Mouse (Mus musculus): Measurements from ENCODE around the gene Cacna1d. TPM values are rescaled to one million over a fixed set of nuclear protein-coding genes. Genes with fewer than 3 reads are reported as not detected.

Cacna1d gene
- total and polyA plus RNA-seq, 3 experiments: not detected

- no peak overlapping the region for H3K9ac ChIP-seq (ENCODE audit: control insufficient read depth, low read depth, low read length, poor library complexity, severe bottlenecking)
- H3K4me1 ChIP-seq (ENCODE audit: control insufficient read depth in 1 of 2, insufficient read depth in 2 of 2, low read length in 2 of 2): peaks cover 0 to 4% of the 10 kb centered on the region in 2 experiments; a peak in 3 of 4 replicates
- no peak for DNase-seq (ENCODE audit: low read depth, low spot score)
- H3K9me3 ChIP-seq (replicated peaks; ENCODE audit: insufficient read depth, low read length): no peaks in the 10 kb centered on the region
- no peaks in the 10 kb centered on the region for H3K79me2 ChIP-seq (ENCODE audit: control insufficient read depth, insufficient read depth, low read length, poor library complexity)
- TF ChIP-seq GABPA (IDR thresholded peaks at IDR 0.05; ENCODE audit: low read depth, low read length) (no peak), RCOR1 (IDR thresholded peaks at IDR 0.05; ENCODE audit: low read depth, low read length) (no peak), NELFE (IDR thresholded peaks at IDR 0.05; ENCODE audit: low read depth, low read length) (no peak), MEF2A (IDR thresholded peaks at IDR 0.05; ENCODE audit: extremely low read depth, insufficient replicate concordance, low read depth, low read length, poor library complexity, severe bottlenecking) (no peak), ELF1 (IDR thresholded peaks at IDR 0.05; ENCODE audit: low read depth, low read length) (no peak), CHD1 (IDR thresholded peaks at IDR 0.05; ENCODE audit: low read depth, low read length) (no peak), EP300 (IDR thresholded peaks at IDR 0.05; ENCODE audit: low read depth in 1 of 2, low read length in 2 of 2) (no peak), MXI1 (IDR thresholded peaks at IDR 0.05; ENCODE audit: low read depth, low read length) (no peak), POLR2A (IDR thresholded peaks at IDR 0.05; ENCODE audit: control insufficient read depth in 1 of 2, insufficient read depth in 1 of 2, low read depth in 1 of 2, low read length in 2 of 2, poor library complexity in 1 of 2) (no peak), MYB (IDR thresholded peaks at IDR 0.05; ENCODE audit: low read depth, low read length) (no peak), GATA1 (IDR thresholded peaks at IDR 0.05; ENCODE audit: low read depth, low read length) (no peak)
- H3K36me3 ChIP-seq (ENCODE audit: control insufficient read depth in 1 of 2, insufficient read depth in 2 of 2, low read length in 2 of 2): no peaks in the 10 kb centered on the region; a peak in 1 of 4 replicates
- H3K27me3 ChIP-seq (ENCODE audit: control insufficient read depth in 1 of 2, insufficient read depth in 2 of 2, low read length in 2 of 2): no peaks in the 10 kb centered on the region
- H3K4me3 ChIP-seq (ENCODE audit: control insufficient read depth in 1 of 2, insufficient read depth in 1 of 2, low read depth in 2 of 2, low read length in 2 of 2): no peak overlapping the region
- H3K27ac ChIP-seq (ENCODE audit: control insufficient read depth, low read depth, low read length): no peak overlapping the region
Observed at GRCm38 (mm10) chr14:30425175-30425574, 66.1 kb downstream of the Cacna1d start.

GRCm38 (mm10) chr14:30424638-30425037, 66.6 kb downstream of the Cacna1d start:
- no peaks in the 10 kb centered on the region for H3K36me3 ChIP-seq (ENCODE audit: control insufficient read depth in 1 of 2, insufficient read depth in 2 of 2, low read length in 2 of 2)
- no peak overlapping the region for H3K4me3 ChIP-seq (ENCODE audit: control insufficient read depth in 1 of 2, insufficient read depth in 1 of 2, low read depth in 2 of 2, low read length in 2 of 2)
- no peak overlapping the region for H3K9ac ChIP-seq (ENCODE audit: control insufficient read depth, low read depth, low read length, poor library complexity, severe bottlenecking)
- H3K27ac ChIP-seq (ENCODE audit: control insufficient read depth, low read depth, low read length): no peak overlapping the region
- no peak for TF ChIP-seq MXI1 (IDR thresholded peaks at IDR 0.05; ENCODE audit: low read depth, low read length)
- no peak for TF ChIP-seq MAX (IDR thresholded peaks at IDR 0.05; ENCODE audit: low read length)
- no peak for TF ChIP-seq KAT2A (conservative IDR thresholded peaks at IDR 0.05; ENCODE audit: low read depth, low read length)
- TF ChIP-seq CTCF (IDR thresholded peaks at IDR 0.05 in 2 of 3, conservative IDR thresholded peaks at IDR 0.05 in 1 of 3; ENCODE audit: control insufficient read depth in 1 of 3, insufficient read depth in 1 of 3, low read depth in 2 of 3, low read length in 3 of 3, poor library complexity in 1 of 3, severe bottlenecking in 1 of 3): no peak
- TF ChIP-seq NELFE (IDR thresholded peaks at IDR 0.05; ENCODE audit: low read depth, low read length): no peak
- no peak for TF ChIP-seq MAZ (IDR thresholded peaks at IDR 0.05; ENCODE audit: low read depth, low read length)
- no peak for TF ChIP-seq TCF12 (IDR thresholded peaks at IDR 0.05; ENCODE audit: low read depth, low read length)
- no peak for TF ChIP-seq CHD2 (IDR thresholded peaks at IDR 0.05; ENCODE audit: low read length)
- TF ChIP-seq HCFC1 (IDR thresholded peaks at IDR 0.05; ENCODE audit: low read depth, low read length): no peak
- DNase-seq (ENCODE audit: low read depth, low spot score): no peak
- no peaks in the 10 kb centered on the region for H3K27me3 ChIP-seq (ENCODE audit: control insufficient read depth in 1 of 2, insufficient read depth in 2 of 2, low read length in 2 of 2)
- H3K4me1 ChIP-seq (ENCODE audit: control insufficient read depth in 1 of 2, insufficient read depth in 2 of 2, low read length in 2 of 2): no peaks in the 10 kb centered on the region; a peak in 1 of 4 replicates
- no peaks in the 10 kb centered on the region for H3K79me2 ChIP-seq (ENCODE audit: control insufficient read depth, insufficient read depth, low read length, poor library complexity)
- no peaks in the 10 kb centered on the region for H3K9me3 ChIP-seq (replicated peaks; ENCODE audit: insufficient read depth, low read length)

All from MEL (cell line).